24 mouse cellular contexts compared by ENCODE assay signal in genomic region chr2:180543675-180544074, GRCm38 (mm10). TPM values are rescaled to one million over a fixed set of nuclear protein-coding genes. Genes with fewer than 3 reads are reported as not detected.
A peak's percentile ranks its signal among the peaks of the same experiment; 100 is the strongest.
DNase-seq lines count a peak whose midpoint lies in the region; ATAC-seq and TF ChIP-seq lines count a peak whose summit lies in the region.
"Had no signal": no experiment of that assay in that cellular context is flagged by ENCODE, and none has a peak within 500 bp of the region (broad histone marks: within the 10 kb centered on the region; RNA-seq: fewer than 3 reads in every experiment).

No protein-coding gene starts in this region.

- no peaks in the 10 kb centered on the region for H3K9me3 ChIP-seq in liver, embryonic 12.5 days (replicated peaks)
- no peaks in the 10 kb centered on the region for H3K9me3 ChIP-seq in liver, postnatal 0 days (ENCODE audit: low read length)
- H3K9me3 ChIP-seq: embryonic facial prominence, embryonic 10.5 days; embryonic facial prominence, embryonic 12.5 days; forebrain, embryonic 15.5 days; G1E had no signal

- no peak for TF ChIP-seq EP300 in liver, postnatal 0 days (IDR thresholded peaks at IDR 0.05; ENCODE audit: low read depth)

- H3K36me3 ChIP-seq in liver, embryonic 12.5 days: no peaks in the 10 kb centered on the region
- H3K36me3 ChIP-seq in liver, postnatal 0 days (replicated peaks; ENCODE audit: insufficient read depth, low read length): no peaks in the 10 kb centered on the region
- H3K36me3 ChIP-seq: embryonic facial prominence, embryonic 10.5 days; embryonic facial prominence, embryonic 12.5 days; forebrain, embryonic 15.5 days; G1E had no signal

- no peak overlapping the region for H3K4me3 ChIP-seq in liver, embryonic 12.5 days
- no peak overlapping the region for H3K4me3 ChIP-seq in liver, postnatal 0 days (ENCODE audit: low read depth, low read length)
- H3K4me3 ChIP-seq: embryonic facial prominence, embryonic 10.5 days; embryonic facial prominence, embryonic 12.5 days; forebrain, embryonic 13.5 days; forebrain, embryonic 15.5 days had no signal

- H3K27ac ChIP-seq in liver, embryonic 12.5 days: no peak overlapping the region
- H3K27ac ChIP-seq in liver, postnatal 0 days (ENCODE audit: low read depth): no peak overlapping the region
- H3K27ac ChIP-seq: embryonic facial prominence, embryonic 10.5 days; embryonic facial prominence, embryonic 12.5 days; forebrain, embryonic 13.5 days; forebrain, embryonic 15.5 days had no signal

- DNase-seq in cerebellum, postnatal 10 days: peak; percentile 47 to 69
- no peak for DNase-seq in cerebellum, postnatal 36 days
- peak; percentile 82 for DNase-seq in heart, adult 11 months
- no peak for DNase-seq in heart, postnatal 25 days (ENCODE audit: low spot score)
- DNase-seq in liver, postnatal 0 days: no peak
- DNase-seq: adrenal gland, adult 8-10 months; adrenal gland, postnatal 14 days; adrenal gland, postnatal 36 days; B cell, adult 2 months; cerebellum, adult 11-12 months; cerebellum, adult 2 months; cerebellum, adult 9-10 months; forebrain, postnatal 0 days had no signal

- no peaks in the 10 kb centered on the region for H3K4me1 ChIP-seq in liver, embryonic 12.5 days
- H3K4me1 ChIP-seq in liver, postnatal 0 days (ENCODE audit: insufficient read depth): no peaks in the 10 kb centered on the region

- no peak overlapping the region for H3K4me2 ChIP-seq in liver, embryonic 12.5 days
- no peak overlapping the region for H3K4me2 ChIP-seq in liver, postnatal 0 days (ENCODE audit: low read depth, low read length)
- H3K4me2 ChIP-seq: embryonic facial prominence, embryonic 12.5 days; forebrain, embryonic 13.5 days; forebrain, embryonic 15.5 days had no signal

- 0 out of 2 replicates have a peak, but pooled peaks have one; percentile 8 for ATAC-seq in liver, embryonic 12.5 days
- no peak for ATAC-seq in liver, postnatal 0 days
- ATAC-seq: activated CD4-positive, CD25-positive, alpha-beta regulatory T cell, adult 4 months; CD4-positive, CD25-positive, alpha-beta regulatory T cell, adult 4 months; forebrain, embryonic 13.5 days; forebrain, embryonic 15.5 days; forebrain, postnatal 0 days; Patski had no signal

- no peak overlapping the region for H3K9ac ChIP-seq in liver, embryonic 12.5 days
- H3K9ac ChIP-seq in liver, postnatal 0 days (replicated peaks): no peak overlapping the region
- H3K9ac ChIP-seq: embryonic facial prominence, embryonic 12.5 days; forebrain, embryonic 13.5 days; forebrain, embryonic 15.5 days; forebrain, postnatal 0 days had no signal

- H3K27me3 ChIP-seq in liver, embryonic 12.5 days (replicated peaks): 0 out of 2 replicates have a peak, but pooled peaks cover 3% of the 10 kb centered on the region
- H3K27me3 ChIP-seq in liver, postnatal 0 days (ENCODE audit: insufficient read depth, low read length): no peaks in the 10 kb centered on the region
- H3K27me3 ChIP-seq: embryonic facial prominence, embryonic 12.5 days; forebrain, embryonic 13.5 days; forebrain, embryonic 15.5 days had no signal

- TF ChIP-seq CTCF in liver, postnatal 0 days (IDR thresholded peaks at IDR 0.05; ENCODE audit: low read depth): no peak

- WGBS in liver, embryonic 12.5 days (ENCODE audit: insufficient replicate concordance): 58% methylated on average over 2 of the region's 2 CpGs
- 71% methylated on average over 2 of the region's 2 CpGs for WGBS in liver, postnatal 0 days (ENCODE audit: insufficient replicate concordance)

- intact Hi-C loops in heart, postnatal 25 days (cut with DNase I): no loop called here

RNA-seq across cellular contexts. Expression of gene Mrgbp, which starts 37.4 kb away (rescaled TPM):
- 10 to 100 TPM; 14.4 to 14.6 TPM for total RNA-seq in heart, postnatal 25 days (2021)
- 15.2 and 15.6 TPM in 2 replicates for polyA plus RNA-seq in liver, embryonic 12.5 days (2016; fragmentation: Nextera tagmentation; extraction: Ambion mirVana)
- 7.3 and 7.5 TPM in 2 replicates for polyA plus RNA-seq in liver, postnatal 0 days (2015; fragmentation: Nextera tagmentation; extraction: Ambion mirVana)

RNA-seq across cellular contexts. Expression of gene Ntsr1, which starts 43.9 kb away (rescaled TPM):
- not detected for total RNA-seq in heart, postnatal 25 days (2021)
- 0.12 and 0.31 TPM in 2 replicates for polyA plus RNA-seq in liver, embryonic 12.5 days (2016; fragmentation: Nextera tagmentation; extraction: Ambion mirVana)
- not detected in 2 replicates for polyA plus RNA-seq in liver, postnatal 0 days (2015; fragmentation: Nextera tagmentation; extraction: Ambion mirVana)
- total RNA-seq: adrenal gland, adult 18-20 months; adrenal gland, adult 8-10 months; adrenal gland, postnatal 14 days; adrenal gland, postnatal 36 days; CH12.LX had no signal
- polyA plus RNA-seq: activated CD4-positive, CD25-positive, alpha-beta regulatory T cell, adult 4 months; CD4-positive, CD25-positive, alpha-beta regulatory T cell, adult 4 months; G1E; Patski had no signal

RNA-seq across cellular contexts. Expression of gene Ogfr, which starts 45.4 kb away (rescaled TPM):
- 10 to 100 TPM; 33.0 to 34.3 TPM for total RNA-seq in heart, postnatal 25 days (2021)
- 31.6 and 32.5 TPM in 2 replicates for polyA plus RNA-seq in liver, embryonic 12.5 days (2016; fragmentation: Nextera tagmentation; extraction: Ambion mirVana)
- 22.7 and 24.9 TPM in 2 replicates for polyA plus RNA-seq in liver, postnatal 0 days (2015; fragmentation: Nextera tagmentation; extraction: Ambion mirVana)

RNA-seq across cellular contexts. Expression of gene Col9a3, which starts 53.9 kb away (rescaled TPM):
- total RNA-seq in heart, postnatal 25 days (2021): under 1 TPM; 0.14 to 0.62 TPM
- 2.4 and 2.9 TPM in 2 replicates for polyA plus RNA-seq in liver, embryonic 12.5 days (2016; fragmentation: Nextera tagmentation; extraction: Ambion mirVana)
- polyA plus RNA-seq in liver, postnatal 0 days (2015; fragmentation: Nextera tagmentation; extraction: Ambion mirVana): 0.41 and 0.63 TPM in 2 replicates

Comparison
In these comparisons a context has a peak if more than half of its experiments do, and no peak if none do; other contexts are left out.
1. DNase-seq: peak in cerebellum, postnatal 10 days (2 of 2) and heart, adult 11 months (single experiment); none in cerebellum, postnatal 36 days (0 of 2), heart, postnatal 25 days (single experiment) and liver, postnatal 0 days (single experiment).